Mouse (Mus musculus) forebrain, embryonic 12.5 days (tissue): Measurements from ENCODE around the gene Gzmd. TPM values are rescaled to one million over a fixed set of nuclear protein-coding genes. Genes with fewer than 3 reads are reported as not detected.
"Not testable (repeated sequence)": the region's sequence is repeated elsewhere in the genome, so short reads cannot be mapped to it uniquely, and the experiment has no call there.

ENCODE experiments used
- ATAC-seq: fragments of 200-750 bp; cut with Nextera tagmentation; 2 replicates; pipeline ENCODE4 v1.8.0; 2017; ENCODE audit warnings: moderate TSS enrichment; ENCODE audit not compliant: low FRiP score
- H3K27ac ChIP-seq: fragments of 300-500 bp; sonication (generic); 2 replicates; pipeline ENCODE4 v1.5.1; 2016; ENCODE audit warnings: mild to moderate bottlenecking
- H3K27me3 ChIP-seq: fragments of 300-500 bp; sonication (generic); 2 replicates; pipeline ENCODE4 v1.6.1; 2016; ENCODE audit warnings: mild to moderate bottlenecking
- H3K36me3 ChIP-seq: fragments of 300-500 bp; sonication (generic); replicated peaks from 2 replicates; pipeline ENCODE4 v1.6.1; 2016; ENCODE audit warnings: mild to moderate bottlenecking
- H3K4me1 ChIP-seq: fragments of 300-500 bp; sonication (generic); 2 replicates; pipeline ENCODE4 v1.6.1; 2016
- H3K4me2 ChIP-seq: fragments of 300-500 bp; sonication (generic); 2 replicates; pipeline ENCODE4 v1.6.1; 2016; ENCODE audit warnings: mild to moderate bottlenecking, moderate library complexity
- H3K4me3 ChIP-seq: fragments of 300-500 bp; sonication (generic); replicated peaks from 2 replicates; pipeline ENCODE4 v1.5.1; 2016; ENCODE audit warnings: mild to moderate bottlenecking
- H3K9ac ChIP-seq: fragments of 300-500 bp; sonication (generic); 2 replicates; pipeline ENCODE4 v1.6.1; 2016; ENCODE audit warnings: mild to moderate bottlenecking
- H3K9me3 ChIP-seq: fragments of 300-500 bp; sonication (generic); 2 replicates; pipeline ENCODE4 v1.6.1; 2016
- WGBS: fragments of 180-500 bp; shearing (Covaris S2); methylation state at CpG from one replicate; pipeline ENCODE4 v1.1.7; 2016; 5-methylcytosine and 5-hydroxymethylcytosine counted together
- polyA plus RNA-seq: library from polyadenylated mRNA; unstranded; fragments of >200 nt; fragmentation: Nextera tagmentation; extraction: Ambion mirVana; gene quantifications from 2 replicates; pipeline ENCODE4 v1.2.1, GENCODE M21; 2016

Gene Gzmd
- not detected in 2 replicates for polyA plus RNA-seq

GRCm38 (mm10) chr14:56132508-56132907 is at the start of gene Gzmd:
Gene Gzmd, minus strand, starts transcription at chr14:56132608.
- H3K36me3 ChIP-seq, H3K27ac ChIP-seq, H3K4me2 ChIP-seq, ATAC-seq, H3K4me3 ChIP-seq, H3K9ac ChIP-seq, H3K4me1 ChIP-seq, H3K27me3 ChIP-seq, H3K9me3 ChIP-seq: not testable (repeated sequence)
- 77% methylated on average over 2 of the region's 2 CpGs for WGBS

GRCm38 (mm10) chr14:56177651-56178050 is 45.2 kb upstream of the Gzmd start:
- H3K27ac ChIP-seq, H3K4me2 ChIP-seq, H3K9me3 ChIP-seq, H3K27me3 ChIP-seq, ATAC-seq, H3K9ac ChIP-seq, H3K36me3 ChIP-seq, H3K4me1 ChIP-seq, H3K4me3 ChIP-seq: not testable (repeated sequence)
- WGBS, result 29% methylated on average over 8 of the region's 8 CpGs

GRCm38 (mm10) chr14:56174499-56174898 is 42.1 kb upstream of the Gzmd start, which contains the start of gene Gzmn:
Gene Gzmn, minus strand, starts transcription at chr14:56174599.
- Histone ChIP-seq H3K4me2 (no peak within 1 kb of the TSS), H3K36me3 (no peaks in the 10 kb centered on the region), H3K9me3 (no peaks in the 10 kb centered on the region), H3K9ac (no peak within 1 kb of the TSS), H3K27ac (no peak within 1 kb of the TSS), H3K4me1 (no peaks in the 10 kb centered on the region), H3K4me3 (no peak within 1 kb of the TSS), H3K27me3 (no peaks in the 10 kb centered on the region)
- 90% methylated on average over 5 of the region's 5 CpGs for WGBS
- ATAC-seq, result no peak

- H3K27ac ChIP-seq, result no peak overlapping the region
- H3K4me3 ChIP-seq, result no peak overlapping the region
- H3K27me3 ChIP-seq, result no peaks in the 10 kb centered on the region
- H3K4me1 ChIP-seq, result no peaks in the 10 kb centered on the region
- ATAC-seq, result no peak
- H3K9ac ChIP-seq, result no peak overlapping the region
- no peaks in the 10 kb centered on the region for H3K9me3 ChIP-seq
- 92% methylated on average over 6 of the region's 6 CpGs for WGBS
- H3K4me2 ChIP-seq, result no peak overlapping the region
- H3K36me3 ChIP-seq, result no peaks in the 10 kb centered on the region
These were observed 41.0 kb upstream of the Gzmd start for GRCm38 (mm10) chr14:56173396-56173795.

- H3K4me2 ChIP-seq, result no peak overlapping the region
- H3K27ac ChIP-seq, result no peak overlapping the region
- H3K9ac ChIP-seq, result no peak overlapping the region
- no peaks in the 10 kb centered on the region for H3K36me3 ChIP-seq
- WGBS, result 94% methylated on average over 5 of the region's 5 CpGs
- H3K4me1 ChIP-seq, result no peaks in the 10 kb centered on the region
- H3K4me3 ChIP-seq, result no peak overlapping the region
- no peaks in the 10 kb centered on the region for H3K27me3 ChIP-seq
- no peaks in the 10 kb centered on the region for H3K9me3 ChIP-seq
- no peak for ATAC-seq
These were observed 40.3 kb upstream of the Gzmd start for GRCm38 (mm10) chr14:56172744-56173143.

GRCm38 (mm10) chr14:56168009-56168408 is 35.6 kb upstream of the Gzmd start:
- Histone ChIP-seq H3K4me2 (no peak overlapping the region), H3K9ac (no peak overlapping the region), H3K36me3 (no peaks in the 10 kb centered on the region), H3K9me3 (no peaks in the 10 kb centered on the region), H3K27me3 (no peaks in the 10 kb centered on the region), H3K4me3 (no peak overlapping the region), H3K4me1 (no peaks in the 10 kb centered on the region), H3K27ac (no peak overlapping the region)
- WGBS, result 91% methylated on average over 6 of the region's 6 CpGs
- no peak for ATAC-seq

- H3K36me3 ChIP-seq, result no peaks in the 10 kb centered on the region
- H3K4me3 ChIP-seq, result no peak overlapping the region
- no peak overlapping the region for H3K4me2 ChIP-seq
- no peak for ATAC-seq
- no peaks in the 10 kb centered on the region for H3K4me1 ChIP-seq
- no peaks in the 10 kb centered on the region for H3K9me3 ChIP-seq
- no peaks in the 10 kb centered on the region for H3K27me3 ChIP-seq
- H3K27ac ChIP-seq, result no peak overlapping the region
- 94% methylated on average over 2 of the region's 2 CpGs for WGBS
- no peak overlapping the region for H3K9ac ChIP-seq
These were observed 29.7 kb upstream of the Gzmd start for GRCm38 (mm10) chr14:56162109-56162508.

GRCm38 (mm10) chr14:56159479-56159878 is 27.1 kb upstream of the Gzmd start, which contains the start of gene Gzmg:
Gene Gzmg, minus strand, starts transcription at chr14:56159579.
- not testable (repeated sequence) for H3K9ac ChIP-seq, H3K4me1 ChIP-seq, H3K4me3 ChIP-seq, H3K27me3 ChIP-seq, H3K9me3 ChIP-seq, H3K4me2 ChIP-seq, H3K27ac ChIP-seq, ATAC-seq, H3K36me3 ChIP-seq
- WGBS, result 79% methylated on average over 2 of the region's 2 CpGs

- H3K4me2 ChIP-seq, result no peak overlapping the region
- H3K4me1 ChIP-seq, result no peaks in the 10 kb centered on the region
- 70% methylated on average over 2 of the region's 2 CpGs for WGBS
- H3K9me3 ChIP-seq, result no peaks in the 10 kb centered on the region
- no peak for ATAC-seq
- no peak overlapping the region for H3K4me3 ChIP-seq
- H3K27ac ChIP-seq, result no peak overlapping the region
- no peak overlapping the region for H3K9ac ChIP-seq
- no peaks in the 10 kb centered on the region for H3K27me3 ChIP-seq
- no peaks in the 10 kb centered on the region for H3K36me3 ChIP-seq
These were observed 22.9 kb upstream of the Gzmd start for GRCm38 (mm10) chr14:56155340-56155739.

GRCm38 (mm10) chr14:56133675-56134074 is 1.3 kb upstream of the Gzmd start:
- ATAC-seq, H3K4me2 ChIP-seq, H3K36me3 ChIP-seq, H3K27ac ChIP-seq, H3K4me3 ChIP-seq, H3K27me3 ChIP-seq, H3K9ac ChIP-seq, H3K9me3 ChIP-seq, H3K4me1 ChIP-seq: not testable (repeated sequence)
- 61% methylated on average over 1 of the region's 1 CpGs for WGBS

- 52% methylated on average over 3 of the region's 3 CpGs for WGBS
- no peaks in the 10 kb centered on the region for H3K27me3 ChIP-seq
These were observed 4.1 kb downstream of the Gzmd start for GRCm38 (mm10) chr14:56128341-56128740.

GRCm38 (mm10) chr14:56123516-56123915 is 8.9 kb downstream of the Gzmd start:
- H3K9me3 ChIP-seq, result no peaks in the 10 kb centered on the region
- H3K9ac ChIP-seq, result no peak overlapping the region
- no peak overlapping the region for H3K27ac ChIP-seq
- no peak for ATAC-seq
- H3K4me2 ChIP-seq, result no peak overlapping the region
- no peaks in the 10 kb centered on the region for H3K27me3 ChIP-seq
- no peaks in the 10 kb centered on the region for H3K36me3 ChIP-seq
- H3K4me1 ChIP-seq, result no peaks in the 10 kb centered on the region
- WGBS, result 80% methylated on average over 3 of the region's 3 CpGs
- H3K4me3 ChIP-seq, result no peak overlapping the region

More at GRCm38 (mm10) chr14:56128341-56128740, 4.1 kb downstream of the Gzmd start:
- no peak for ATAC-seq
- Histone ChIP-seq H3K36me3 (no peaks in the 10 kb centered on the region), H3K9me3 (no peaks in the 10 kb centered on the region), H3K4me3 (no peak overlapping the region), H3K27ac (no peak overlapping the region), H3K9ac (no peak overlapping the region), H3K4me2 (no peak overlapping the region), H3K4me1 (no peaks in the 10 kb centered on the region)

GRCm38 (mm10) chr14:56120525-56120924 is 11.9 kb downstream of the Gzmd start, which contains the start of gene Gzme:
Gene Gzme, minus strand, starts transcription at chr14:56120625.
- no peaks in the 10 kb centered on the region for H3K27me3 ChIP-seq
- ATAC-seq, result no peak
- H3K36me3 ChIP-seq, result no peaks in the 10 kb centered on the region
- no peaks in the 10 kb centered on the region for H3K4me1 ChIP-seq
- H3K4me2 ChIP-seq, result no peak within 1 kb of the TSS
- H3K27ac ChIP-seq, result no peak within 1 kb of the TSS
- H3K4me3 ChIP-seq, result no peak within 1 kb of the TSS
- H3K9ac ChIP-seq, result no peak within 1 kb of the TSS
- H3K9me3 ChIP-seq, result no peaks in the 10 kb centered on the region
